Mouse (Mus musculus) ES-E14 (cell line): ENCODE results near the gene Tubd1. TPM values are rescaled to one million over a fixed set of nuclear protein-coding genes. Genes with fewer than 3 reads are reported as not detected.
A peak's percentile ranks its signal among the peaks of the same experiment; 100 is the strongest.

ENCODE experiments used
- DNase-seq: peaks from one replicate; pipeline ENCODE4 v3.0.0-alpha.2; 2013; ENCODE audit warnings: low read depth, low spot score
- H3K27ac ChIP-seq: 2 replicates; pipeline ENCODE4 v1.5.1; 2012; ENCODE audit warnings: low read depth, mild to moderate bottlenecking, low read length, moderate library complexity, mixed read lengths; ENCODE audit not compliant: poor library complexity, insufficient read depth, severe bottlenecking
- H3K36me3 ChIP-seq: 2 replicates; pipeline ENCODE4 v1.6.1; 2012; ENCODE audit warnings: mild to moderate bottlenecking, low read length, moderate library complexity, mixed read lengths; ENCODE audit not compliant: control insufficient read depth, poor library complexity, insufficient read depth, severe bottlenecking
- H3K4me1 ChIP-seq, 2 experiments: fragments of 150-350 bp in 1 of 2; sonication (generic) in 1 of 2; 2 replicates each; pipeline ENCODE4 v1.6.1; 2012; ENCODE audit warnings: low read length in 2 of 2, mild to moderate bottlenecking in 1 of 2, mixed read lengths in 1 of 2; ENCODE audit not compliant: control insufficient read depth in 2 of 2, insufficient read depth in 2 of 2, poor library complexity in 1 of 2
- H3K4me3 ChIP-seq, 2 experiments: fragments of 150-350 bp in 1 of 2; sonication (generic) in 1 of 2; 2 replicates each; pipeline ENCODE4 v1.5.1; 2012; ENCODE audit warnings: low read length in 2 of 2, low read depth in 1 of 2, mild to moderate bottlenecking in 1 of 2, mixed read lengths in 1 of 2; ENCODE audit not compliant: insufficient read depth in 1 of 2, poor library complexity in 1 of 2, severe bottlenecking in 1 of 2
- H3K9ac ChIP-seq: 2 replicates; pipeline ENCODE4 v1.6.1; 2012; ENCODE audit warnings: low read depth, mild to moderate bottlenecking, low read length, mixed read lengths; ENCODE audit not compliant: poor library complexity, insufficient read depth, severe bottlenecking
- H3K9me3 ChIP-seq: fragments of 150-350 bp; sonication (generic); 2 replicates; pipeline ENCODE4 v1.6.1; 2012; ENCODE audit warnings: low read depth, mild to moderate bottlenecking, low read length; ENCODE audit not compliant: control insufficient read depth, insufficient read depth
- CHD2 ChIP-seq: IDR thresholded peaks from 2 replicates; pipeline ENCODE4 v1.6.1; 2014; ENCODE audit warnings: mild to moderate bottlenecking, low read depth, low read length, inconsistent platforms
- HCFC1 ChIP-seq: IDR thresholded peaks from 2 replicates; pipeline ENCODE4 v1.6.1; 2012; ENCODE audit warnings: low read length, inconsistent platforms, borderline replicate concordance; ENCODE audit not compliant: insufficient read depth
- MAFK ChIP-seq: IDR thresholded peaks from 2 replicates; pipeline ENCODE4 v1.6.1; 2014; ENCODE audit warnings: mild to moderate bottlenecking, low read depth, low read length, inconsistent platforms; ENCODE audit not compliant: insufficient read depth
- ZC3H11A ChIP-seq: IDR thresholded peaks from 2 replicates; pipeline ENCODE4 v1.6.1; 2012; ENCODE audit warnings: low read depth, mild to moderate bottlenecking, inconsistent platforms, low read length, borderline replicate concordance
- ZNF384 ChIP-seq: IDR thresholded peaks from 2 replicates; pipeline ENCODE4 v1.6.1; 2012; ENCODE audit warnings: low read depth, low read length, inconsistent platforms
- in situ Hi-C, 2 experiments: fragments of 600-800 bp; cut with MboI; formaldehyde crosslinking; loops; one replicate each; pipeline ENCODE4 v1.15.1; 2025; ENCODE audit warnings: low sequenced_read_pairs in 2 of 2, inconsistent platforms in 1 of 2; ENCODE audit not compliant: unreplicated experiment in 2 of 2
- total RNA-seq: library from RNA; depleted of rRNA; stranded (reverse); fragments of 300-350 nt; gene quantifications from 2 replicates; pipeline ENCODE4 v1.2.3, GENCODE M21; 2012

Tubd1 gene
- total RNA-seq, 1 experiment, result 6.5 TPM

DNA sequence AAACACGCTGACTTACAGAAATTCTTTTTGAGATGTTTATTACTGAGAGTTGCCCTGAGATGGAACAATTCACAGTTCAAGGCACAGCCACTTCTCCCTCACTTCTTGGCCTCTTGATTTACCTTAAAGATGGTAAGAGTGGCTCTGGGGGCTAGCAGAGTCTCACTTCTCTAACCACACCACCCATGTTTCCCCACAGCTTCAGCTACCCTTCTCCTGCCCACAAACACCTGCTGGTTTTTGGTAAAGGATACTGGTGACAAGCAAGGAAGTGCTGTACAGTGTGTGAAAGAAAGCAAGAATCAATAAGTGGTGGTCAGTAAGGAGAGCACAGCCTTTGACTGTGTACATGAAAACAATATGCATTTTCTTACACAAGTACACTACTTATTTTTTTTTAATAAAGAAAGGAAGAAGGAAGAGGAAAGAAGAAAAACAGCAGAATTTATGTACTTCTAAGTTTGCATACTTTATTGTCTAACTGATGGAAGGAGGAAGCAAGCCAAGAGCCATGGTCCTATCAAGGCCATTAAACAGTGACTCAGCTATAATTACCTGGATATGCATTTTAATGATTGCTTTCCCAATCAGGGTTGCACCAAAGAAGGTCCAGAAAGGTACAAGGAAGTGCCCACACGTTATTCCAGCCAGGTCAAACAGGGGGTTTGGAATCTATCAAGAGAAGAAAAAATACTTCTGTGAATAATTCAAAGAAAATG, 62.0 kb downstream of the Tubd1 start:
- Histone ChIP-seq H3K4me1 (no peaks in the 10 kb centered on the region), H3K36me3 (no peaks in the 10 kb centered on the region), H3K27ac (no peak overlapping the region), H3K9ac (no peak overlapping the region), H3K9me3 (no peaks in the 10 kb centered on the region), H3K4me3 (no peak overlapping the region)
- no peak for DNase-seq
- TF ChIP-seq HCFC1 (no peak), CHD2 (no peak), ZNF384 (no peak), MAFK (no peak), ZC3H11A (no peak)
- in situ Hi-C loops, result no loop called here

DNA sequence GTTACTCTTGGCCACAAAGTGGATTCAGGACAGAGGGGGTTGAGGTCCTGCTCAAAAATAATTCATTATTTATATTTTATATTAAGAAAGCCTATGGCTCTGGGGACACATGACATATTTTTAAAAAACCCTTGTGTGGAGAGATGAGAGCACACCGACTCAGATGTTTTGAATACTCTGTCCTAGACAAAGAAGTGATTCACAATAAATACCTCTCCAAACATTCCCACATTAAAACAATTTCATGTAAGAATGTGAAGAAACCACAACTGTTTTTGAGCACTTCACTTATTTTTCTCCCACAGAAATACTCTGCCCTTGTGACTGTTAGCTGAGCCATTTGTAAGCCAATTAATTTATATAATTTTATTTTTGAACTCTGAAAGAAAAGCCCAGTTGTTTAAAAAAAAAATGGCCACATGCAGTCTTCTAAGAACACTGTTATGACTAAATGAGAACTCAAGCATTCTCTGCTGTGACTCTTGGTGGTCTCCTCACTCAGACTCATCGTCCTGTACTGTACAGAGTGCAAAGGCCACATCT, 63.1 kb downstream of the Tubd1 start:
- in situ Hi-C loops, result no loop called here
- H3K9me3 ChIP-seq, result no peaks in the 10 kb centered on the region
- no peak for DNase-seq
- no peaks in the 10 kb centered on the region for H3K36me3 ChIP-seq
- no peak overlapping the region for H3K4me3 ChIP-seq
- H3K9ac ChIP-seq, result no peak overlapping the region
- no peak overlapping the region for H3K27ac ChIP-seq
- TF ChIP-seq ZNF384, result no peak
- no peak for TF ChIP-seq HCFC1
- TF ChIP-seq ZC3H11A, result no peak
- no peak for TF ChIP-seq MAFK
- no peak for TF ChIP-seq CHD2
- H3K4me1 ChIP-seq, result no peaks in the 10 kb centered on the region

DNA sequence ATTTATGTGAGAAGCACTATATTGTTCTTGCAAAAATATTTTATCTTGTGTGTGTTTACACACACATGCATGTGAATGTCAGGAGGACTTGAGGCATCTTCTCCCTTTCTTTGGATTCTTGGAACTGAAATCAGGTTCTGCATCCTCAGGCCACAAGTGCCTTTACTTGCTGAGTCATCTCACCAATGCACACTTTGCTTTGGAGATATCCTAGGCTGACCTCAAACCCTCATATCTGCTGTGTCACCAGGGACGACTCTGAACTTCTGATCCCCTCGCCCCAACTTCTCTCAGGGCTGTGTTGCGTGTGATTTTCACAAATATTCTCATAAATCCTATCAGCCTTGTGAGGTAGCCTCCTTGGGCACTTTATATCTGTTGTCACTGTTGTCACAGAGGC, 65.4 kb downstream of the Tubd1 start:
- in situ Hi-C loops, result no loop called here
- no peaks in the 10 kb centered on the region for H3K9me3 ChIP-seq
- TF ChIP-seq MAFK (peak; percentile 64; the same call in 1 of the 2 replicates), ZC3H11A (no peak)
- H3K9ac ChIP-seq, result no peak overlapping the region
- no peak for DNase-seq
- H3K27ac ChIP-seq, result no peak overlapping the region
- no peaks in the 10 kb centered on the region for H3K36me3 ChIP-seq
- no peak overlapping the region for H3K4me3 ChIP-seq
- H3K4me1 ChIP-seq, result no peaks in the 10 kb centered on the region

DNA sequence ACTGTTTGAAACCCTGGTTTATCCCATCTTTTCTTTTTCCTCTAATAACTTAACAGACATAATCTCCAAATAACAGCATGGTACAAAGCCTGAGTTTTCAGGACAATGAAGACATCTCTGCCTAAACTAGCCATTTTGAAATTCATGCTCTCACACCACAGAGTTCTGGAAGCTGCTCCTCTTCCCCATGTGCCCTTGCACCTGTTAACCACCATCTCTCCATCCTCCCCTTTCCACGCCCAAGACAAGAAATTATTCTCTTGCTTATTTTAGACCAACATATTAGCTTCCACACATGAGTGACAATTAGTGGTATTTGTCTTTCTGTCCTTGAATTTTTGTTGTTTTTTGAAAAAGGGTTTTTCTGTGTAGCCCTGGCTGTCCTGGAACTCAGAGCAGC, 67.2 kb downstream of the Tubd1 start:
- Histone ChIP-seq H3K36me3 (peaks cover 3% of the 10 kb centered on the region; the same call in 1 of the 2 replicates), H3K4me3 (no peak overlapping the region), H3K4me1 (0 out of 4 replicates have a peak, but pooled peaks cover 0 to 4% of the 10 kb centered on the region in 2 experiments), H3K9me3 (no peaks in the 10 kb centered on the region), H3K27ac (no peak overlapping the region), H3K9ac (no peak overlapping the region)
- DNase-seq, result no peak
- TF ChIP-seq CHD2, result no peak
- no peak for TF ChIP-seq MAFK
- TF ChIP-seq ZNF384, result no peak
- TF ChIP-seq HCFC1, result no peak
- no peak for TF ChIP-seq ZC3H11A
- in situ Hi-C loops, result no loop called here

DNA sequence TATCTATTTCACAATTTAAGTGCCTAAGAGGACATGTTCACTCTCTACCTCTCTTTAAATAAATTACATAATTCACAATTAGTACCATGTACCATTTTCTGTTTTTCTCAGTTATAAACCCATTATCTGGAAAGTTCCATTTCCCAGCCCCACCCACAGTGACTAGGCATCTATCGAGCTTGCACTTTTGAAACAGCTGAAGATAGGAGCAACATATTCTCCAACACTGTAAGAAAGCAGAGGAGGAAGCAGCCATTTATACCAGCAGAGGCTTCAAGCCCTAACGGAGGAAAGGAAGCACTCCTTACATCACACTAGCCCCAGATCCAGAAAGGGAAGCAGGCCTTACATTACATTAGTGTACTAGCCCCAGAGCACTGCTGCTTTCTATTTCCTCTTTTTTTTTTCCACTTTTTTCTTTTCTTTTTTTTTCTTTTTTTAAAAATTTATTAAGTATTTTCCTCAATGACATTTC, 69.3 kb downstream of the Tubd1 start:
- Histone ChIP-seq H3K4me1 (0 out of 4 replicates have a peak, but pooled peaks cover 0 to 4% of the 10 kb centered on the region in 2 experiments), H3K4me3 (no peak overlapping the region), H3K27ac (no peak overlapping the region), H3K36me3 (peaks cover 3% of the 10 kb centered on the region; the same call in 1 of the 2 replicates), H3K9ac (no peak overlapping the region), H3K9me3 (no peaks in the 10 kb centered on the region)
- no peak for TF ChIP-seq ZNF384
- in situ Hi-C loops, result no loop called here
- no peak for DNase-seq
